Mouse (Mus musculus): Measurements from ENCODE around the gene E330034G19Rik. TPM values are rescaled to one million over a fixed set of nuclear protein-coding genes. Genes with fewer than 3 reads are reported as not detected.

The E330034G19Rik gene
- polyA plus RNA-seq (2017; shearing (Covaris generic)), result not detected

GRCm38 (mm10) chr14:24292914-24293313, at the start of gene E330034G19Rik:
Gene E330034G19Rik (plus strand): TSS chr14:24293214.

GRCm38 (mm10) chr14:24245177-24246081, 47.6 kb upstream of the E330034G19Rik start, which contains the start of gene Dlg5:
Gene Dlg5 (minus strand): TSS chr14:24245920.

Other genes starting within 250 kb of the E330034G19Rik start
- 0.18 TPM for gene Dlg5, start 47.3 kb upstream of the E330034G19Rik start, polyA plus RNA-seq (2017; shearing (Covaris generic))
- 26.0 TPM for gene Polr3a, start 193.8 kb downstream of the E330034G19Rik start, polyA plus RNA-seq (2017; shearing (Covaris generic))
- 1,106 TPM for gene Rps24, start 193.9 kb downstream of the E330034G19Rik start, polyA plus RNA-seq (2017; shearing (Covaris generic))